Mouse (Mus musculus) gastrocnemius, adult 2 months (tissue): ENCODE measurements around the gene Nsf. TPM values are rescaled to one million over a fixed set of nuclear protein-coding genes. Genes with fewer than 3 reads are reported as not detected.
"Not testable (repeated sequence)": the region's sequence is repeated elsewhere in the genome, so short reads cannot be mapped to it uniquely, and the experiment has no call there.

Experiments
- DNase-seq: peaks from one replicate; pipeline ENCODE4 v3.0.0; 2022
- H3K27ac ChIP-seq: fragments of 200-600 bp; 2 replicates; pipeline ENCODE4 v1.8.1; 2022; ENCODE audit warnings: mild to moderate bottlenecking
- H3K4me3 ChIP-seq: fragments of 200-600 bp; 2 replicates; pipeline ENCODE4 v1.8.1; 2022; ENCODE audit warnings: mild to moderate bottlenecking, moderate library complexity
- CTCF ChIP-seq: fragments of 200-600 bp; IDR thresholded peaks from 2 replicates; pipeline ENCODE4 v1.8.1; 2022; ENCODE audit warnings: antibody characterized with exemption, mild to moderate bottlenecking, moderate library complexity
- intact Hi-C: fragments of 180-260 bp; cut with DNase I; formaldehyde crosslinking; loops from one replicate; pipeline ENCODE4 v1.15.1; 2025
- long read RNA-seq, 2 experiments: library from polyadenylated mRNA; stranded (forward); transcript quantifications; one replicate each; pipeline ENCODE4 v2.0.0; 2021
- total RNA-seq, 2 experiments: library from RNA; stranded (reverse); gene quantifications; 2 replicates each; pipeline ENCODE4 v1.2.3; 2021

Gene Nsf
- 10 to 100 TPM; 20.0 to 24.6 TPM for total RNA-seq
- long read RNA-seq, experiment 1, transcript Nsf-202 (21 exons, 3,766 nt) = major isoform, 29 of 33 reads
- long read RNA-seq, experiment 1, partial matches to known transcripts = 1 of 33 reads
- long read RNA-seq, experiment 1, other reads (novel, unspliced or antisense) = 3 of 33 reads
- long read RNA-seq, experiment 2, transcript Nsf-202 (21 exons, 3,766 nt) = major isoform, 20 of 25 reads
- long read RNA-seq, experiment 2, partial matches to known transcripts = 3 of 25 reads
- long read RNA-seq, experiment 2, other reads (novel, unspliced or antisense) = 2 of 25 reads

DNA sequence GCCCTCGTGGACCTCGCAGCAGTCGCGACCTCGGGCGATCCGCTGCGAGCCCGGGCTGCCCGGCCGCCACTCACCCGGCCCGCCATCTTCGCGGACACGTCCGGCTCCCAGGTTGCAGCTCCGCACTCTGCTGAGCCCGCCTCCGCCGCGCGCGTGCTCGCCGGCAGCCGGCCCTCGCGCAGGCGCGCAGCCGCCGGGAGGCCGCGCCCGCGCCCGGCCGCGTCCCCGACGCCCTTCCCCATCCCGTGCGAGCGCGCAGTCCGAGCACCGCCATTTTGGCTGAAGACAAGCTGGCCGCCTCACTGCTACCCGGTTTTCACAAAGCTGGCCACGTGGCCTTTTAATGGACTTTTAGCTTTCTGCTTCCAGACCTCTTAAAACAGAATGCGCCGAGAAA is at the start of gene Nsf:
Gene Nsf, minus strand, starts transcription at position 161 of the 397 bp plus-strand sequence.
- TF ChIP-seq CTCF = no peak
- intact Hi-C loops = no loop called here
- peak; percentile 93 for DNase-seq
- Histone ChIP-seq H3K27ac (peak within 1 kb of the TSS; percentile 96), H3K4me3 (peak within 1 kb of the TSS; percentile 93)

DNA sequence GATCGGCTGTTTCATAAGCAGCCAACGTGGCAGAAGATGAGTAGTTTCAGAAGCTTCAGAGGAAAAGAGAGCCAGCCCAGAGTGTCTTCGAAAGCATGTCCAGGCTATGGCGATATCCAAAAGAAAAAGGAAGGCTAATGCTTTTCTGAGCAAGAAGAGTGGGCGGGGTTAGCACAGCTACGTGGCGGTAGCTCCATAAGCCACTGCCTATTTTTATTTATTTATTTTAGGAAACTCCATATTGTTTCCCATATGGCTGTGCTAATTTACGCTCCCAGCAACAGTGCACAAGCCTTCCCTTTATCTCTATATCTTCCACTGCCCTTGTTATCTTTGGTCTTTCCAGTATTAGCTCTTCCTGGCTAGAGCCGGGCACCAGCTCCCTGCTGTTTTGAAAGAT is 49.5 kb upstream of the Nsf start:
- H3K4me3 ChIP-seq = no peak overlapping the region
- no peak for DNase-seq
- no peak overlapping the region for H3K27ac ChIP-seq
- intact Hi-C loops = no loop called here
- no peak for TF ChIP-seq CTCF

DNA sequence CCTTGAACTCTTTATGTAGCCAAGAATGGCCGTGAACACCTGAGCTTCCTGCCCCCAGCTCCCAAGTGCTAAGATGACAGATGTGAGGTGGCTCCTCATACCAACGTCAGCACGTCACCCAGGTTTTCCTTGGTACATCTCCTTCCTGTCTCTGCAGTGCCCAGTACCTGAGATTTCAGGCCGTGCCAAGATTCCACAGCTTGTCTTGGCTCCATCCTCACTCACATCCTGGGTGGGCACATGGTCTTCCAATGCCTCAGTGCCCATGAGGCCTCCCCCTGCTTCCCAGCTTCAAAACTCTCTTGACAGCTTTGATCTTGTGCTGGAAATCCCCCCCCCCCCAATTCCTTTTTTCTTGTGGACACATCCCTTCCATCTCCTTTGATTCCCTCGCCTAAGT is 48.3 kb upstream of the Nsf start:
- H3K4me3 ChIP-seq = no peak overlapping the region
- intact Hi-C loops = no loop called here

DNA sequence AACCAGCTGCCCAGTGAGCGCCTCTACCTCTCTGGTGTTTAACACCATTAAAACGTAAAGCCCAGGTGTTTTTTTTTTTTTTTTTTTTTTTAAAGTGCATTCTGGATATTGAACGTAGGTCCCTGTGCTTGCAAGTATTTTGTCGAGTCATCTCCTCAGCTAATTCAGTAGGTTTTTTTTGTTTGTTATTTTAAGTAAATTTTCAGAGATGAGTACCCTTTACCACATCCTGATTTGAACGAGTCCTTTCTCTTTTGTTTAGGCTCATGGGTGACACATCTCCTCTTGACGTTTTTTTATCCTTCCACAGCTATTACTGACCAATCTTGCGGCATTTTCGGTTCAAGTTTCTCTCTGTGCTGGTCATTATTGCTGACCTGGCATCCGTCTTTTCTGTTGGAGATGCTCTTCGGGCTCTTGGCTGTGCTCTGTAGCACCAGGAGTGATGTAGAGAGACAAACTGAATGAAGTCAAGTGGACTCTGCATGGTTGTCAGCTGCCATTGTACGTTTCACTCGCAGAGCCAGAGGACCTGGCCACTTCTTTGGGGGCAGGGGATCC is 47.6 kb upstream of the Nsf start:
- H3K4me3 ChIP-seq = no peak overlapping the region
- TF ChIP-seq CTCF = no peak
- intact Hi-C loops = no loop called here
- no peak for DNase-seq
- no peak overlapping the region for H3K27ac ChIP-seq

More for the DNA sequence above, 48.3 kb upstream of the Nsf start:
- TF ChIP-seq CTCF = no peak
- DNase-seq = no peak
- no peak overlapping the region for H3K27ac ChIP-seq

DNA sequence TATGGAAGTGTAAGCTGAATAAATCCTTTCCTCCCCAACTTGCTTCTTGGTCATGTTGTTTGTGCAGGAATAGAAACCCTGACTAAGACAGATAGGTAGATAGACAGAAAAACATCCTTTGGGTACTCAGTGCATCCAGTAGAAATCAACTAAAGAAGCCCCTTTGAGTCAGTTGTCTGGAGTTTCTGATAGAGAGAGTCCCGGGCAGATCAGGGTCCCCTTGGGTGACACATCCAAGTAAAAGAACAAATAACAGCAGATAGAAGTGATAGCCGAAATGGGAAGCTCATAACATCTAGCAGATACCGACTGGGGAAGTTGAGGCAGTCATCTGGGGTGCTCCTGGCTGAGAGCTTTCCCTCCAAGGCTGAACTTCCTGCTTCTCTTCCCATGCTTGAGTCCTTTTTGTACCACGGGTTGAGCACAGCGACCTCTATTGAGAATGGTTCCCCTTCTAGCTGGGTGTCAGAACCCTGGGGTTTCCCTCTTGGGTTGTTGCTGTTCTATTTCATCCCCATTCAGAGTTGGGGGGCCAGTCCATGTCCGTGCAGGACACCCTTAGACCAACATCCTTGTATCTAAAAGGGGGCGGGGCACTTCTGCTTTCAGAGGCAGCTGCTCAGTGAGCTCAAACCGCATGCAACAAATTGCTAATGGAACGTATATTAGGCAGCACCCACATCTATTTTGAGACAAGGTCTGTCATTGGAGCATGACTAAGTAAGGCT is 47.0 kb upstream of the Nsf start:
- Histone ChIP-seq H3K4me3 (no peak overlapping the region), H3K27ac (no peak overlapping the region)
- DNase-seq = no peak
- TF ChIP-seq CTCF = no peak
- intact Hi-C loops = no loop called here

DNA sequence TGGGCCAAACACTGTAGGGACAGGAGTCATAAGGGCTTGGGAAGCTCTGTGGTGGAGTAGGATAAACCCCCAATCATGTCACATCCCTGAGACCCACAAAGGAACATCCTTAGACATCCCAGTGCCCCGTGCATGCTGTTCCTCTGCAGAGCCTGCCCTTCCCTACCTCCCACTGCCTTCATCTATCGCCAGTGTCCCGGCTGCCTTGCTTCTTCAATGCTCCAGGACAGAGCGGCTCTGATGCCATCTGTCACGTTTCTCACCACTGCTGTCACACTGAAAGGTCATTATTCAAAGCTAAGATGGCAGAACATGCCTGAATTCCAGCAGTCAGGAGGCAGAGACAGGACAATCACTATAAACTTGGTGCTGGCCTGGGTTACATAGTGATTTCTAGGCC is 44.9 kb upstream of the Nsf start:
- Histone ChIP-seq H3K27ac (no peak overlapping the region), H3K4me3 (no peak overlapping the region)
- DNase-seq = no peak
- intact Hi-C loops = no loop called here
- TF ChIP-seq CTCF = no peak

DNA sequence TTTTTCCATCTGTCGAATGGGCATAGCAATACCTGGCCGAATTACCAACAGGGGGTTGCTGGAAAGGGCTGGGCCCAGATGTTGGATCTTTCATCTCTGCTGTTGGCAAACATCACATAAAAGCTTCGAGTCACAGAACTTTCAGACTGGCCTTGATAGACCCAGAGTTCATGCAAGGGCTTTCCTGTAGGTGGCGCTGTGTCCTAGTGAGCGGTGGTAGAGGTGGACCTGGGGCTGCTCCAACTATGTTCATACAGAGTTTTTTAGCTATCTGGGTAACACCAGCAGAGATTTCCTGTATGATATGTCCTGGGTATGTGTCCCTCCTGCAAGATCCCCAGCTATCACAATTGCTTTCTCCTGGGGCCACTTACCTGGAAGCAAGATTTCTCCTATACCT is 43.5 kb upstream of the Nsf start:
- peak; percentile 75 for DNase-seq
- intact Hi-C loops = loop anchor here (1.0 kb wide), 1 partner anchor 174 kb away; no protein-coding TSS in a partner anchor
- Histone ChIP-seq H3K4me3 (no peak overlapping the region), H3K27ac (no peak overlapping the region)
- peak; percentile 83 for TF ChIP-seq CTCF

DNA sequence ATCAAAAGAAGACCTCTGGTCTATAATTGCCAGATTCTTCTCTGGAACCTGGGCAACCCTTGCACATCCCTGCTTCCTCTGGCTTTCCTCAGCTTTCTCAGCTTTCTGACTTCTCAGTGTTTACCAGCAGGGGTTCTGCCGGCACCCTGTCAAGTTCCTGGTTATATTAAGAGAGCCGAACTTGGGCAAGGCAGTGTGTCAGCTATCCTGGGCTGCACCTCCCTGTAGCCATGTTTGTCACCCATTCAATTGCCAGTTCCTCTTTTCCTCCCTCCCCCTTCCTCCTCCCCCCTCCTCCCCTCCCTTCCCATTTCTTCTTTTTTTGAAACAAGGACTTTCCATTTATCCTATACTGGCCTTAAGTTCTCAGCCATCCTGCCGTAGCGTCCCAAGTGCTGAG is 38.8 kb upstream of the Nsf start:
- no peak for TF ChIP-seq CTCF
- Histone ChIP-seq H3K27ac (no peak overlapping the region), H3K4me3 (no peak overlapping the region)
- no peak for DNase-seq
- intact Hi-C loops = no loop called here

DNA sequence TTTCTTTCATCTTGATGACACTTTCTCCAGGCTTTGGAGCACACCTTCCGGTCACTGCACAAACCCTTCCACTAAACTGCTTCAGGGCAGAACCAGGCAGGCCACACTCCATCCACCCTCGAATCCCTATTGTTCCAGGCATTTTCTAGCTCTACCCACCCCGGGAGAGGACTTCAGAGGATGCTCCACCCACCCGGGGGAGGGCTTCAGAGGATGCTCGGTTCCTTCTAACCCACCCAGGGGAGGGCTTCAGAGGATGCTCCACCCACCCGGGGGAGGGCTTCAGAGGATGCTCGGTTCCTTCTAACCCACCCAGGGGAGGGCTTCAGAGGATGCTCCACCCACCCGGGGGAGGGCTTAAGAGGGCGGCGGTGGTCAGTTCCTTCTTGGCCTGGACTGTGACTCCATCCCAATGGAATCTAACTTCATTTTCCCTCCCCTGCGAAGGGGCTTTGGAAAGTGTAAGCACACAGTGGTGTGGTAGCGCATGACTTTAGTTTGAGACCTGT is 36.2 kb upstream of the Nsf start:
- peak overlapping the region; percentile 46; the same call in 1 of the 2 replicates for H3K27ac ChIP-seq
- intact Hi-C loops, H3K4me3 ChIP-seq: not testable (repeated sequence)
- DNase-seq = peak; percentile 43

DNA sequence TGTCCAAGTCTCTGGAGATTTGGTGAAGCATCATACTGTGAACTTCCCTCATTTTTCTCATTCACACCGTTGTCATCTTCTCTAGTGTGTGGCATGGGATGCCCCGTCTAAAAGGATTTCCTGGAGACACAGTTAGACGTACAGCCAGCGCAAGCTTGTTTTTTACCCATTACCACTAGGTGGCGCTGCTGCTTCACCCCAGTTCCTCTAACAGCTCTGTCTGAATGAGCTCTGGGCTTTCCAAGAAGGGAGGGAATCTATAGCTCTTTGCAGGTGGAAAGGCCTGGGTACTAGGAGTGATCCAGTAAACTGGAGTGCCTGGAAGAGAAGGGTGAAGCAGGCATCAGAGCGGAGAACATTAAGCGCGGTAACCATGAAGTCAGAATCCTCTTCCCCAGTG is 33.6 kb upstream of the Nsf start:
- H3K4me3 ChIP-seq = no peak overlapping the region
- peak; percentile 80 for DNase-seq
- TF ChIP-seq CTCF = peak; percentile 98; the same call in 1 of the 2 replicates
- intact Hi-C loops = loop anchor here (1.0 to 5.0 kb wide), 2 partner anchors 184 to 210 kb away; no protein-coding TSS in a partner anchor
- H3K27ac ChIP-seq = no peak overlapping the region

DNA sequence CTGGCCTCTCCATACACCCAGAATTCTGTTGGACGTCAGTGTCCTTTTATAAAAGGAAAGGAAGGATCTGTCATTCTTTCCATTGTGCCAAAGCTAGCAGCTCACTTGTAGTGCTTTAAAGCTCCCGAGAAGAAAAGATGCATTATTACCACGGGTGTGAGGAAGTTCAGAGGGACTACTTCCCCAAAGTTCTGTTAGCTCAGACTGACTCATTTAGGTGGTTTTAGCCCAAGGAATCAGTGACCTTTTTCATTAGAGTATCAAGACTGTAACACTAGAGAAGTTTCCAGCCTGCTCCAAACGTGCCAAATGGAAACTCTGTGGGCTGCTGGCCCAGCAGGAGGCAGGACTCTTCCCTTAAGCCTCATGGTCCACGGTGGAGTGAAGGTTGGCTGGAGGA is 30.2 kb upstream of the Nsf start:
- no peak for TF ChIP-seq CTCF
- H3K27ac ChIP-seq = no peak overlapping the region
- no peak overlapping the region for H3K4me3 ChIP-seq
- intact Hi-C loops = no loop called here
- peak; percentile 32 for DNase-seq

DNA sequence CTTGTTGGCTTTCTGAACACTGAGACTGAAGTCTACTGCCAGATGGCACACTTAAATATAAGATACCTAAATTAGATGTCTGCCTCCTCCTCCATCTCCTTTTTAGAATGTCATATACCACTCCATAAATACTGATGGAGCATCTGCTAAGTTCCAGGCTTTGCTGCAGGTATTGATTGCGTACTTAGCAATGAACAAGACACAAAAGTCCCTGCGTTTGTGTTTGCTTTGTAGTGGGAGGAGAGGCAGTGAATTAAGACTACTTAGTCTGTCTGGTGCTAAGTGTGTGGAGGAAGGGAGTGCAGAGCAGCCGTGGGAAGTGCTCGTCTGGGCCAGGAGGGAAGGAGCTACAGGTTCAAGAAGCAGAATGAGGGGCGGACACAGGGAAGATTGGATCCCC is 28.0 kb upstream of the Nsf start:
- DNase-seq = no peak
- intact Hi-C loops = no loop called here
- TF ChIP-seq CTCF = no peak
- Histone ChIP-seq H3K4me3 (no peak overlapping the region), H3K27ac (no peak overlapping the region)

DNA sequence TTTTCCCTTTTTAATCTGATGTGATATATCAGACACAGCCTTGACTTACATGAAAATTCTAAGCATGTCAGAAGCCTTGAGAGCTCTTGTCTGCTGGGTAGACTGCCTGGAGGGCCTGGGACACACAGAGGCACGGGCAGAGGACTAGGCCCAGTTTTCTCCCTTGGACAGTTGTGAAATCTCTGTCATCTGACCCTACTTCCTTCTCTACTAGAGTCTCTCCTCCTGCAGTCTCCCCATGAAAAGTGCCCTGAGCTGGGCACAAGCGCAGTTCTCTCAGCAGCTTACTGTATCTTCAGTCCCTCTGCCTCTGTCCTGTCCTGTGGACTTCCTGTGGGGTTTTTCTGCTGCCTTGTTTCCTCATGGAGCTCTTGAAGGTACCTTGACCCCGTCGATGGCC is 25.5 kb upstream of the Nsf start:
- TF ChIP-seq CTCF = no peak

More for the DNA sequence above, 25.5 kb upstream of the Nsf start:
- Histone ChIP-seq H3K27ac (peak overlapping the region; percentile 31; the same call in 1 of the 2 replicates), H3K4me3 (no peak overlapping the region)
- no peak for DNase-seq
- intact Hi-C loops = no loop called here
